Mouse (Mus musculus): ENCODE data around the gene Hsd11b2. TPM values are rescaled to one million over a fixed set of nuclear protein-coding genes. Genes with fewer than 3 reads are reported as not detected.
A peak's percentile ranks its signal among the peaks of the same experiment; 100 is the strongest.

The Hsd11b2 gene
- polyA plus RNA-seq (2015; fragmentation: Nextera tagmentation; extraction: Ambion mirVana) = 1.2 and 1.9 TPM in 2 replicates

DNA sequence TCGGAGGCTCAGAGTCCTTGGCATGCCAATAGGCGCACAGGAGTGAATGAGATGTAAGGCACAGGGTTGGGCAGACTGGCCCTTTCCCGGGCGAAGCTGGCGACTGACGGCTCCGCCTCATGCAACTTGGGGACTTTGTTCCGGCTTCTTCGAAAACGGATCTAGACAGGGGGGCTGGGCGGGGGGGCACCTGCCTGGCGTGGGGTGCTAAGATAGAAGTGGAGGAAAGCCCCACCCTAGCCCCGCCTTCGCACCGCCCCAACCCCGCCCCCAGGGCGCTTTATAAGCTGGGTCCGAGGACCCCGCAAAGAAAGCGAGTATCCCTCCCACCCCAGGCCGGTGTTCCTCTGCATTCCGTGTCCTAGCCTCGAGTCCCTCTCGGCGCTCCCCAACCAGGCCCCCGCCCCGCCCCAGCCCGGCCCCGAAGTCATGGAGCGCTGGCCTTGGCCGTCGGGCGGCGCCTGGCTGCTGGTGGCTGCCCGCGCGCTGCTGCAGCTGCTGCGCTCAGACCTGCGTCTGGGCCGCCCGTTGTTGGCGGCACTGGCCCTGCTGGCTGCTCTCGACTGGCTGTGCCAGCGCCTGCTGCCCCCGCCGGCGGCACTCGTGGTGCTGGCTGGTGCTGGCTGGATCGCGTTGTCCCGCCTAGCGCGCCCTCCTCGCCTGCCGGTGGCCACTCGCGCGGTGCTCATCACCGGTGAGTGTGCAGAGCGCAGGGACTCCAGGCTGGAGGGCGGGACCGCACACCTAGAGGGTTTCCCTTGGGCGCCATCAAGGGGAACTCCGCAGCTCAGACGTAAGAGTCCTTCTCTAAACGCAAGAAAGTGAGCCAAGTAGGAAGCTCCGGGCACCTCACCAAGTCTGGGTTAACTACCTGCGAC lies at the start of gene Hsd11b2:
TSS of gene Hsd11b2 (plus strand) at position 320 of the 878 bp plus-strand sequence.
- WGBS = under 1% methylated on average over 65 of the region's 68 CpGs
- Histone ChIP-seq H3K9ac (peak within 1 kb of the TSS; percentile 45), H3K27me3 (peaks cover 20% of the 10 kb centered on the region), H3K4me2 (peak within 1 kb of the TSS; percentile 99), H3K4me3 (peak within 1 kb of the TSS; percentile 53), H3K4me1 (peaks cover 33% of the 10 kb centered on the region), H3K9me3 (no peaks in the 10 kb centered on the region), H3K27ac (peak within 1 kb of the TSS; percentile 35; the same call in 1 of the 2 replicates), H3K36me3 (peaks cover 14% of the 10 kb centered on the region)
- peak; percentile 33; the same call in 1 of the 2 replicates for ATAC-seq (ENCODE audit: insufficient number of reproducible peaks, low FRiP score, low TSS enrichment, low read depth)

GRCm38 (mm10) chr8:105469041-105469695 lies 49.4 kb upstream of the Hsd11b2 start:
- Histone ChIP-seq H3K9ac (no peak overlapping the region), H3K9me3 (no peaks in the 10 kb centered on the region), H3K27ac (no peak overlapping the region), H3K27me3 (peaks cover 19% of the 10 kb centered on the region), H3K4me2 (0 out of 2 replicates have a peak overlapping the region, but pooled peaks have one; percentile 53), H3K4me1 (peaks cover 47% of the 10 kb centered on the region), H3K4me3 (peak overlapping the region; percentile 33), H3K36me3 (peaks cover 9% of the 10 kb centered on the region; the same call in 1 of the 2 replicates)
- 37% methylated on average over 6 of the region's 6 CpGs for WGBS
- ATAC-seq (ENCODE audit: insufficient number of reproducible peaks, low FRiP score, low TSS enrichment, low read depth) = 0 out of 2 replicates have a peak, but pooled peaks have one; percentile 13

DNA sequence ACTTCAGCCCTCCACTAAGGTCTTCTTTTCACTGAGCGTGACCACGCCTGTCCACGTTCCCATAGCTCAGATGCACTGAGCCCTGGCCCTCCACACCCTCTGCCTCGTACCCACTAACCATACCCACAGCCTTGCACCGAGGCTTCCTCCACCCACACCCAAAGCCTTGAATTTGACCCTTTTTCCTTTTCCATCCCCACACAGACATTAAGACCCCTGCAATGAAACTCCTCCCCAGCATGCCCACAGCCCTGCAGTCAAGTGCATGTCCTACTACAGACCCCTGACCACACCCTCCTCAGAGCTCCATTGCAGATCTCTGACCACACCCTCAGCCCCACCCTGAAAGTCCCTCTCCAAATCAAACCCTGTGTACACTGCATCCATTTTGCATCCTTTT lies 48.7 kb upstream of the Hsd11b2 start:
- H3K4me3 ChIP-seq = peak overlapping the region; percentile 33
- WGBS = 77% methylated on average over 5 of the region's 5 CpGs
- H3K4me2 ChIP-seq = peak overlapping the region; percentile 53

DNA sequence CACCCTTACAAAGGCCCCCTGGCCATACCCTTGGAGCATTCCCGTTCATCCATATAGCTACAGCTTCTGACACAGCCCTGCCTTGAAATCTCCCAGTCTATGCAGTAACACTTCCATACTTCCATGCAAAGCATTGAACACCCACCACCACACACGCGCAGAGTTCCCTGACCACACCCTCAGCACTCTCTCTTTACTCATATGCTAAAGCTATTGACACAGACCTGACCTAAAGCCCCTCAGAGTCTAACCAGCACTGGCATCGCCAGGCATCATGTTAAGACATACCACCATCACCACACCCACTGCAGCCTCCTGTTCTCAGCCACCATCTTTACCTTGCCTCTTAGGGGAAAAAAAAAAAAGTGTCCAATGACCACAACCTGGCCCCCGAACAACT lies 48.3 kb upstream of the Hsd11b2 start:
- ATAC-seq (ENCODE audit: insufficient number of reproducible peaks, low FRiP score, low TSS enrichment, low read depth) = no peak
- H3K4me1 ChIP-seq = peaks cover 58% of the 10 kb centered on the region
- H3K36me3 ChIP-seq = peaks cover 10% of the 10 kb centered on the region; the same call in 1 of the 2 replicates
- H3K4me2 ChIP-seq = peak overlapping the region; percentile 53
- peak overlapping the region; percentile 33 for H3K4me3 ChIP-seq
- no peak overlapping the region for H3K9ac ChIP-seq
- peaks cover 23% of the 10 kb centered on the region for H3K27me3 ChIP-seq
- peak overlapping the region; percentile 57; the same call in 1 of the 2 replicates for H3K27ac ChIP-seq
- no peaks in the 10 kb centered on the region for H3K9me3 ChIP-seq
- 74% methylated on average over 5 of the region's 5 CpGs for WGBS

More for the DNA sequence above, 48.7 kb upstream of the Hsd11b2 start:
- Histone ChIP-seq H3K4me1 (peaks cover 53% of the 10 kb centered on the region), H3K27me3 (peaks cover 23% of the 10 kb centered on the region), H3K9ac (no peak overlapping the region), H3K27ac (peak overlapping the region; percentile 43; the same call in 1 of the 2 replicates), H3K36me3 (peaks cover 9% of the 10 kb centered on the region; the same call in 1 of the 2 replicates), H3K9me3 (no peaks in the 10 kb centered on the region)
- ATAC-seq (ENCODE audit: insufficient number of reproducible peaks, low FRiP score, low TSS enrichment, low read depth) = no peak

- Histone ChIP-seq H3K36me3 (peaks cover 14% of the 10 kb centered on the region), H3K4me1 (peaks cover 63% of the 10 kb centered on the region), H3K9ac (0 out of 2 replicates have a peak overlapping the region, but pooled peaks have one; percentile 14), H3K4me2 (peak overlapping the region; percentile 53), H3K27me3 (peaks cover 23% of the 10 kb centered on the region), H3K27ac (peak overlapping the region; percentile 57), H3K9me3 (no peaks in the 10 kb centered on the region), H3K4me3 (peak overlapping the region; percentile 33)
- peak; percentile 31 for ATAC-seq (ENCODE audit: insufficient number of reproducible peaks, low FRiP score, low TSS enrichment, low read depth)
- WGBS = 16% methylated on average over 11 of the region's 11 CpGs
Measured at GRCm38 (mm10) chr8:105470681-105471313, 47.8 kb upstream of the Hsd11b2 start.

- peaks cover 64% of the 10 kb centered on the region for H3K4me1 ChIP-seq
- H3K4me2 ChIP-seq = peak within 1 kb of the TSS; percentile 53
- H3K27ac ChIP-seq = peak within 1 kb of the TSS; percentile 57
- 9% methylated on average over 25 of the region's 25 CpGs for WGBS
- H3K27me3 ChIP-seq = peaks cover 24% of the 10 kb centered on the region
- H3K4me3 ChIP-seq = peak within 1 kb of the TSS; percentile 33
- no peaks in the 10 kb centered on the region for H3K9me3 ChIP-seq
- 0 out of 2 replicates have a peak within 1 kb of the TSS, but pooled peaks have one; percentile 14 for H3K9ac ChIP-seq
- peak; percentile 88 for ATAC-seq (ENCODE audit: insufficient number of reproducible peaks, low FRiP score, low TSS enrichment, low read depth)
- peaks cover 21% of the 10 kb centered on the region for H3K36me3 ChIP-seq
Measured at GRCm38 (mm10) chr8:105471314-105472015, 47.1 kb upstream of the Hsd11b2 start, which contains the start of gene Tppp3. Tppp3 (minus strand) TSS chr8:105471526.

DNA sequence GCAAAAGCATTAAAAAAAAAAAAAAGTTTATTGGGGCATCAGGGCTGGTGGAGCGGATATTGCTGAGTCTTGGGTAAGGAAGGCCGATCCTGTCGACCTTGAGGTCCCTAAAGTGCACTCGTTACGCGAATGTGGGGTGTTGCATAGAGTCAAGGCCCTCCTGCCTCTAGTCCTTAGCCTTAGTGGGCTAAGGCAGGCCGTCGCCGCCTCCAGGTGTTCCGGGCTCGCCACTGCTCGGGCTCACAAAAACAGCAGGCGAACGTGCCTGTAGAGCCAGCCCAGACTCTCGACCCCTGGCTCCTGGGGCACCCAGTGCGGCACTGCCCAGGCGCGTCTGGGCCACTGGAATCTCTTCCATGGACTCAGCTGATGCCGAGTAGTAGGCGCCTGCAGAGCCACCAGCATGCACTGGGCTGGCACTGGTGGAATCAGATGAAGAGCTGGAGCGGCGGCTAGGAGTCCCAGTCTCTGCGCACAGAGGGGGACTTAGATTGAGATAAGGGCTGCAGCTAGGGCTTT lies 46.1 kb upstream of the Hsd11b2 start:
- Histone ChIP-seq H3K4me2 (no peak overlapping the region), H3K4me1 (peaks cover 62% of the 10 kb centered on the region), H3K36me3 (peaks cover 19% of the 10 kb centered on the region), H3K4me3 (no peak overlapping the region), H3K27me3 (peaks cover 25% of the 10 kb centered on the region), H3K9ac (no peak overlapping the region), H3K9me3 (no peaks in the 10 kb centered on the region), H3K27ac (no peak overlapping the region)
- no peak for ATAC-seq (ENCODE audit: insufficient number of reproducible peaks, low FRiP score, low TSS enrichment, low read depth)
- WGBS = 39% methylated on average over 23 of the region's 23 CpGs

DNA sequence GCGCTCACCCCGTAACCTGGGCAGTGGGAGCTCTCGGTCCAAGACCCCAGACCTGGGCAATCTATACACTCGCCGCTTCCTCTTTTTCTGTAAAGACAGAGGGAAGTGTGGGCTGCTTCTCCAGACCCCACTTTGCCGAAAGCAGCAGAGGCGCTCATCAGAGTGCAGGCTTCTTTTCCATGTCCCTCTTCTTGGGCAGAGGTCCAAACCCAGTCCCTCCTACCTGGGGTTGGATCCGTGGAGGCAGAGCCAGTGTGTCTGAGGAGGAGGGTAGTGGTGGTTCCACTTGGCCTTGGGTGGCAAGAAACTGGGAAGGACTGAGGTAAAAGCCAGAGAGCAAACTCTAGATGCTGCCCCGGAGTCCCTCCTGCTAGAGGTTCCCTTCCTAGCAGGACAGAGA lies 45.6 kb upstream of the Hsd11b2 start:
- peaks cover 17% of the 10 kb centered on the region for H3K36me3 ChIP-seq
- no peak overlapping the region for H3K9ac ChIP-seq
- H3K4me2 ChIP-seq = no peak overlapping the region
- 69% methylated on average over 9 of the region's 9 CpGs for WGBS
- no peak overlapping the region for H3K27ac ChIP-seq
- no peak for ATAC-seq (ENCODE audit: insufficient number of reproducible peaks, low FRiP score, low TSS enrichment, low read depth)
- H3K27me3 ChIP-seq = peaks cover 25% of the 10 kb centered on the region
- peaks cover 59% of the 10 kb centered on the region for H3K4me1 ChIP-seq
- H3K9me3 ChIP-seq = no peaks in the 10 kb centered on the region
- no peak overlapping the region for H3K4me3 ChIP-seq

DNA sequence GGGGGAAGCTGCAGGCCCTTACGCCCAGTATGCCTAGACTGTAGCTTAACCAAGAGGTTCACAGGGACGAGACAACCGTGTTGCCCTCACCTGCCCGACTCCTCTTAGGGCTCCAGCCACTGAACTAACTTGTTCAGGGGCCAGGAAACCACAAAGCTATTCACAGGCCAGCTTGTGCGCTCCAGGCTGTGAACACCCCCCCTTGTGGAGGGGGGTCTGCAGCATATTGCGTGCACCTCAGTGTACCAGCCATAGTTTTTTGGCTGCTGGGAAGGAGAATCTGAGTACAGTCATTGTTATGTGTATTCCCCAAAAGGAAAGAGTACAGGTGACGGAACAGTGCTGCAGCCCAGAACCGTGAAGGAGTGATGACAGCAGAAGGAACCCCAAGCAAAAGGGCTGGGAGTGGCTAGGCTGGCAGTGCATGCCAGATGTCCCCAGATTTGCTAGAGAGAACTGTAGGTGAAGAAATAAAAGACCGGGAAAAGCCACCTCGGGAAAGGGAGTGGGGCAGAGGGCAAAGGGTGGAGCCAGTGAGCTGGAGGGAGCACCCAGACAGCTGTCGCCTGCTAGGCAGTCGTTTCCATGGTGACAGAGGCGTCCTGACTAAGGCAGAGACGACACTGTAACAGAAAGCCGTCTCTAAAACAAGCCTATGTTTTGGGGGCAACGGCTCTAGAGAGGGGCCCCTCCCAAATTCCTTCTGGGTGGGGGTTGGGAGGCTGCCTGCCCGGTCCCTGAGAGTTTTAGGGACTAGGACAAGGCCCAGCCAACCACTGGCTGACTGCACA lies 44.5 kb upstream of the Hsd11b2 start:
- Histone ChIP-seq H3K9me3 (no peaks in the 10 kb centered on the region), H3K4me3 (no peak overlapping the region), H3K4me2 (no peak overlapping the region), H3K27me3 (peaks cover 25% of the 10 kb centered on the region), H3K4me1 (peaks cover 56% of the 10 kb centered on the region), H3K27ac (peak overlapping the region; percentile 63; the same call in 1 of the 2 replicates), H3K36me3 (peaks cover 25% of the 10 kb centered on the region), H3K9ac (no peak overlapping the region)
- no peak; the same call in 1 of the 2 replicates for ATAC-seq (ENCODE audit: insufficient number of reproducible peaks, low FRiP score, low TSS enrichment, low read depth)
- WGBS = 31% methylated on average over 17 of the region's 17 CpGs

DNA sequence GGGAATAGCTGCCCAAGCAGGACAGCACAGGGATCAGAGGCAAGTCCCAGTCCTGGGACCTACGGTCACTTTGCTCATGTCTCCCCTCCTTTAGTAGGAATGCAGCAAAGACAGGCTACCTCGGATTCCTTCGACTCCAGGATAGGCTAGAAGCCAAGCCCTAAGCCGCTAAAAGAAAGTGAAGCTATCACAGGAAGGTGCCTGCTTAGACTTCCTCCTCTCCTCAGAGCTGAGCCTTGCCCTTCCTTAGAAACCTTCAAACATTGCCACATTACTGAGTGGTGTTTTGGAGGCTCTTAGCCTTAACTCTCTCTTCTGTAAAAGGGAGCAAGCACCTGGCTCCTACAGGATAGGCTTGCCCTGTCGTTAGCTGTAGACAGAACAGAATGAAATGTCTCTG lies 43.9 kb upstream of the Hsd11b2 start:
- no peak overlapping the region for H3K4me3 ChIP-seq
- H3K4me2 ChIP-seq = no peak overlapping the region
- peaks cover 50% of the 10 kb centered on the region for H3K4me1 ChIP-seq
- H3K9me3 ChIP-seq = no peaks in the 10 kb centered on the region
- no peak overlapping the region for H3K9ac ChIP-seq
- H3K27me3 ChIP-seq = peaks cover 25% of the 10 kb centered on the region
- no peak for ATAC-seq (ENCODE audit: insufficient number of reproducible peaks, low FRiP score, low TSS enrichment, low read depth)
- 41% methylated on average over 5 of the region's 5 CpGs for WGBS
- peaks cover 32% of the 10 kb centered on the region for H3K36me3 ChIP-seq
- peak overlapping the region; percentile 63 for H3K27ac ChIP-seq
